Mouse (Mus musculus) stomach, postnatal 0 days (tissue): ENCODE data around the gene Pfn3.

Experiments used
- CTCF ChIP-seq: IDR thresholded peaks from 2 replicates; pipeline ENCODE4 v1.5.1; 2016; ENCODE audit warnings: antibody characterized with exemption, low read depth, mild to moderate bottlenecking, moderate library complexity
- EP300 ChIP-seq: optimal IDR thresholded peaks from 2 replicates; pipeline ENCODE3; 2016; ENCODE audit warnings: antibody characterized with exemption

GRCm38 (mm10) chr13:55370234-55370633 lies 44.8 kb downstream of the Pfn3 start:
- TF ChIP-seq CTCF (no peak), EP300 (no peak)
